Mouse (Mus musculus) liver, embryonic 14.5 days (tissue): ENCODE measurements around the gene Bcl2. TPM values are rescaled to one million over a fixed set of nuclear protein-coding genes. Genes with fewer than 3 reads are reported as not detected.

Source experiments
- ATAC-seq: fragments of 200-750 bp; cut with Nextera tagmentation; 2 replicates; pipeline ENCODE4 v1.8.0; 2017; ENCODE audit warnings: moderate number of reproducible peaks, mild to moderate bottlenecking, moderate library complexity; ENCODE audit not compliant: insufficient read depth
- DNase-seq, 3 experiments: peaks; one replicate each; pipeline ENCODE4 v3.0.0-alpha.2; 2012 to 2013; ENCODE audit warnings: low read depth in 3 of 3, low spot score in 3 of 3
- H3K27ac ChIP-seq: fragments of 300-500 bp; sonication (generic); 2 replicates; pipeline ENCODE4 v1.5.1; 2014; ENCODE audit warnings: moderate library complexity, mild to moderate bottlenecking, control low read depth, inconsistent platforms
- H3K27me3 ChIP-seq: fragments of 300-500 bp; sonication (generic); 2 replicates; pipeline ENCODE4 v1.6.1; 2014; ENCODE audit warnings: mild to moderate bottlenecking, low read length, moderate library complexity; ENCODE audit not compliant: control insufficient read depth, insufficient read depth
- H3K36me3 ChIP-seq: fragments of 300-500 bp; sonication (generic); replicated peaks from 2 replicates; pipeline ENCODE4 v1.6.1; 2014; ENCODE audit warnings: low read depth; ENCODE audit not compliant: control insufficient read depth, insufficient read depth
- H3K4me1 ChIP-seq, 2 experiments: fragments of 200-500 bp in 1 of 2; fragments of 300-500 bp in 1 of 2; sonication (generic) in 1 of 2; replicated peaks; 2 replicates each; pipeline ENCODE4 v1.6.1; 2012 to 2014; ENCODE audit warnings: antibody characterized with exemption in 1 of 2, inconsistent platforms in 1 of 2, low read length in 1 of 2; ENCODE audit not compliant: control insufficient read depth in 2 of 2, insufficient read depth in 2 of 2
- H3K4me2 ChIP-seq: fragments of 300-500 bp; sonication (generic); 2 replicates; pipeline ENCODE4 v1.6.1; 2014; ENCODE audit warnings: low read depth, mild to moderate bottlenecking, control low read depth, moderate library complexity
- H3K4me3 ChIP-seq, 2 experiments: fragments of 200-500 bp in 1 of 2; fragments of 300-500 bp in 1 of 2; sonication (generic) in 1 of 2; 2 replicates each; pipeline ENCODE4 v1.5.1; 2012 to 2014; ENCODE audit warnings: low read depth in 2 of 2, low read length in 2 of 2, mild to moderate bottlenecking in 2 of 2, control low read depth in 1 of 2, inconsistent platforms in 1 of 2, moderate library complexity in 1 of 2; ENCODE audit not compliant: insufficient read depth in 1 of 2
- H3K9ac ChIP-seq: fragments of 300-500 bp; sonication (generic); replicated peaks from 2 replicates; pipeline ENCODE4 v1.6.1; 2014; ENCODE audit warnings: mild to moderate bottlenecking, control low read depth, moderate library complexity
- H3K9me3 ChIP-seq: fragments of 300-500 bp; sonication (generic); 2 replicates; pipeline ENCODE4 v1.6.1; 2016; ENCODE audit warnings: low read length, mixed read lengths; ENCODE audit not compliant: control insufficient read depth
- CTCF ChIP-seq: IDR thresholded peaks from 2 replicates; pipeline ENCODE4 v1.5.1; 2016; ENCODE audit warnings: antibody characterized with exemption, low read depth, control low read depth
- EP300 ChIP-seq: IDR thresholded peaks from 2 replicates; pipeline ENCODE4 v1.6.1; 2016; ENCODE audit warnings: antibody characterized with exemption, low read depth
- WGBS: fragments of 180-500 bp; shearing (Covaris S2); extraction: QIAGEN DNeasy Blood & Tissue Kit; methylation state at CpG from one replicate; pipeline ENCODE4 v1.1.7; 2014; ENCODE audit not compliant: insufficient replicate concordance; 5-methylcytosine and 5-hydroxymethylcytosine counted together
- polyA plus RNA-seq, 2 experiments: library from polyadenylated mRNA; depleted of rRNA in 1 of 2; stranded (reverse) in 1 of 2; unstranded in 1 of 2; fragments of >200 nt; fragmentation: Nextera tagmentation in 1 of 2; extraction: Ambion mirVana in 1 of 2; gene quantifications; 2 replicates each; pipeline versions ENCODE4 v1.2.1 to v1.2.3; 2012 to 2014

The Bcl2 gene
- polyA plus RNA-seq, 2 experiments: 0.38 to 0.43 TPM

- DNase-seq (no peak), ATAC-seq (no peak)
- Histone ChIP-seq H3K4me2 (no peak overlapping the region), H3K27ac (no peak overlapping the region), H3K4me1 (no peaks in the 10 kb centered on the region), H3K36me3 (no peaks in the 10 kb centered on the region), H3K9me3 (no peaks in the 10 kb centered on the region), H3K4me3 (no peak overlapping the region), H3K9ac (no peak overlapping the region), H3K27me3 (no peaks in the 10 kb centered on the region)
- 83% methylated on average over 4 of the region's 4 CpGs for WGBS
- TF ChIP-seq EP300: no peak
- no peak for TF ChIP-seq CTCF
These were observed 26.7 kb upstream of the Bcl2 start for GRCm38 (mm10) chr1:106740735-106741134.

GRCm38 (mm10) chr1:106739810-106740209 is 25.7 kb upstream of the Bcl2 start:
- Histone ChIP-seq H3K9ac (no peak overlapping the region), H3K36me3 (no peaks in the 10 kb centered on the region), H3K4me1 (no peaks in the 10 kb centered on the region), H3K9me3 (no peaks in the 10 kb centered on the region), H3K4me2 (no peak overlapping the region), H3K27ac (no peak overlapping the region), H3K4me3 (no peak overlapping the region), H3K27me3 (no peaks in the 10 kb centered on the region)
- TF ChIP-seq EP300 (no peak), CTCF (no peak)
- DNase-seq: no peak
- 74% methylated on average over 5 of the region's 5 CpGs for WGBS
- ATAC-seq: no peak

GRCm38 (mm10) chr1:106738092-106738491 is 24.0 kb upstream of the Bcl2 start:
- DNase-seq (no peak), ATAC-seq (no peak)
- Histone ChIP-seq H3K4me2 (no peak overlapping the region), H3K9me3 (no peaks in the 10 kb centered on the region), H3K36me3 (no peaks in the 10 kb centered on the region), H3K4me3 (no peak overlapping the region), H3K27ac (no peak overlapping the region), H3K27me3 (no peaks in the 10 kb centered on the region), H3K9ac (no peak overlapping the region), H3K4me1 (no peaks in the 10 kb centered on the region)
- TF ChIP-seq EP300 (no peak), CTCF (peak; percentile 67)
- WGBS: 76% methylated on average over 3 of the region's 3 CpGs

GRCm38 (mm10) chr1:106736211-106736610 is 22.1 kb upstream of the Bcl2 start:
- TF ChIP-seq CTCF (no peak), EP300 (no peak)
- Histone ChIP-seq H3K9me3 (no peaks in the 10 kb centered on the region), H3K4me2 (no peak overlapping the region), H3K27me3 (no peaks in the 10 kb centered on the region), H3K27ac (no peak overlapping the region), H3K36me3 (no peaks in the 10 kb centered on the region), H3K4me3 (no peak overlapping the region), H3K9ac (no peak overlapping the region), H3K4me1 (no peaks in the 10 kb centered on the region)
- 83% methylated on average over 8 of the region's 8 CpGs for WGBS
- DNase-seq (no peak), ATAC-seq (no peak)

- ATAC-seq (no peak), DNase-seq (no peak)
- H3K9ac ChIP-seq: no peak overlapping the region
- H3K4me3 ChIP-seq: no peak overlapping the region
- H3K4me1 ChIP-seq: no peaks in the 10 kb centered on the region
- no peak overlapping the region for H3K4me2 ChIP-seq
- 64% methylated on average over 2 of the region's 2 CpGs for WGBS
- H3K27me3 ChIP-seq: no peaks in the 10 kb centered on the region
- no peaks in the 10 kb centered on the region for H3K9me3 ChIP-seq
- H3K36me3 ChIP-seq: no peaks in the 10 kb centered on the region
- no peak overlapping the region for H3K27ac ChIP-seq
- TF ChIP-seq EP300 (no peak), CTCF (peak; percentile 66)
These were observed 21.5 kb upstream of the Bcl2 start for GRCm38 (mm10) chr1:106735586-106735985.
